Mouse (Mus musculus) megakaryocyte, embryonic 14.5 days (primary cell): ENCODE data around the gene Acp4.

Source experiments
- FLI1 ChIP-seq: IDR thresholded peaks from 2 replicates; pipeline ENCODE4 v1.6.1; 2012; ENCODE audit warnings: low read length, inconsistent platforms, mixed read lengths
- GATA1 ChIP-seq: IDR thresholded peaks from 3 replicates; pipeline ENCODE4 v1.6.1; 2012; ENCODE audit warnings: mixed read lengths, low read length, inconsistent platforms, borderline replicate concordance

- TF ChIP-seq FLI1 (no peak), GATA1 (no peak)
Observed at GRCm38 (mm10) chr7:44275546-44275945, 18.4 kb upstream of the Acp4 start.
